Mouse (Mus musculus) kidney, postnatal 0 days (tissue): ENCODE data around the gene Fbll1. TPM values are rescaled to one million over a fixed set of nuclear protein-coding genes. Genes with fewer than 3 reads are reported as not detected.

Source experiments
- ATAC-seq: fragments of 200-750 bp; cut with Nextera tagmentation; replicated peaks from 2 replicates; pipeline ENCODE4 v1.8.0; 2017; ENCODE audit warnings: low read depth, moderate number of reproducible peaks, moderate TSS enrichment, moderate library complexity; ENCODE audit not compliant: low FRiP score
- DNase-seq: peaks from one replicate; pipeline ENCODE4 v3.0.0-alpha.2; 2016; ENCODE audit warnings: low spot score
- H3K27ac ChIP-seq: fragments of 300-500 bp; sonication (generic); 2 replicates; pipeline ENCODE4 v1.5.1; 2014; ENCODE audit warnings: mild to moderate bottlenecking
- H3K27me3 ChIP-seq: fragments of 300-500 bp; sonication (generic); 2 replicates; pipeline ENCODE4 v1.6.1; 2014; ENCODE audit warnings: low read length, mixed read lengths; ENCODE audit not compliant: insufficient read depth
- H3K36me3 ChIP-seq: fragments of 300-500 bp; sonication (generic); 2 replicates; pipeline ENCODE4 v1.6.1; 2014; ENCODE audit warnings: low read length, mixed read lengths; ENCODE audit not compliant: insufficient read depth
- H3K4me1 ChIP-seq: fragments of 300-500 bp; sonication (generic); replicated peaks from 2 replicates; pipeline ENCODE4 v1.6.1; 2014; ENCODE audit warnings: antibody characterized with exemption, low read length, mixed read lengths; ENCODE audit not compliant: insufficient read depth
- H3K4me2 ChIP-seq: fragments of 300-500 bp; sonication (generic); 2 replicates; pipeline ENCODE4 v1.6.1; 2014; ENCODE audit warnings: mild to moderate bottlenecking, low read length, moderate library complexity, mixed read lengths
- H3K4me3 ChIP-seq: fragments of 300-500 bp; sonication (generic); replicated peaks from 2 replicates; pipeline ENCODE4 v1.5.1; 2014; ENCODE audit warnings: low read depth, low read length
- H3K9ac ChIP-seq: fragments of 300-500 bp; sonication (generic); 2 replicates; pipeline ENCODE4 v1.6.1; 2014; ENCODE audit warnings: low read depth, low read length
- H3K9me3 ChIP-seq: fragments of 300-500 bp; sonication (generic); replicated peaks from 2 replicates; pipeline ENCODE4 v1.6.1; 2016; ENCODE audit warnings: low read length, inconsistent platforms, mixed read lengths
- CTCF ChIP-seq: IDR thresholded peaks from 2 replicates; pipeline ENCODE4 v1.5.1; 2016; ENCODE audit warnings: antibody characterized with exemption, low read depth, mild to moderate bottlenecking, moderate library complexity
- WGBS: fragments of 180-500 bp; shearing (Covaris S2); extraction: QIAGEN DNeasy Blood & Tissue Kit; methylation state at CpG from one replicate; pipeline ENCODE4 v1.1.7; 2014; 5-methylcytosine and 5-hydroxymethylcytosine counted together
- microRNA counts: library from miRNA; unstranded; fragments of <30 nt; microRNA quantifications from one replicate; lab custom pipeline; 2015
- microRNA-seq: library from miRNA; unstranded; fragments of <30 nt; microRNA quantifications from one replicate; pipeline ENCODE4, GENCODE M21; 2016
- polyA plus RNA-seq: library from polyadenylated mRNA; unstranded; fragments of >200 nt; fragmentation: Nextera tagmentation; extraction: Ambion mirVana; gene quantifications from 2 replicates; pipeline ENCODE4 v1.2.1, GENCODE M21; 2015

Gene Fbll1
- polyA plus RNA-seq, 1 experiment from 2014 or later: not detected

DNA sequence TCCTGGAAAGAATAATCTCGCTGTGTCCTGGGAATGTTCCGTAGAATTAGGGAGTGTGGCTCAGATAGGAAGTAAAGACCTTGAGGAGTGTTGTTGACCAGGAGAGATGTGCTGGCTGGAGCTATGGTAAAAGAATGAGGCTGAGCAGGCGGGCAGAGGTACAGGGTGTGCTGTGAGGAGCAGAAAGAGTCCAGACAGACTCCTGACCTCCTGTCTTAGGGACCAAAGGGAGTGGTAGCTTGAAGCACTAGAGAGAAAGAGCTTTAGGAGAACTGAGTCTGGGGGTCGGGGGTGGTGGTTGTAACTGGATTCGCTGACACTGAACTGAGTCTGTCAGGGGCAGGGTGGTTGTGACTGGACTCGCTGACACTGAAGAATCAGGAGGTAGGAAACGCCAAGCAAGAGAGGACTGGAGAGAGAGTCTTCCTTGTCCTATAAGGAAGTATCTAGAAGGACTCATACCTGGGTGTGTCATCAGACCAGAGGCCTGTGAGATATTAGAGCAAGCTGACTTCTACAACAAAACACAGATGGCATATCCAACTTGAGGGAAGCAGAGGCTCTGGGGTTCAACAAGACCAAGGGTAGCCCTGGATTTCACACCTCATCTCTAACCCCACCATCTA lies 38.6 kb downstream of the Fbll1 start:
- ATAC-seq: no peak
- Histone ChIP-seq H3K9me3 (no peaks in the 10 kb centered on the region), H3K4me1 (no peaks in the 10 kb centered on the region), H3K27ac (no peak overlapping the region), H3K4me3 (no peak overlapping the region), H3K36me3 (no peaks in the 10 kb centered on the region), H3K27me3 (no peaks in the 10 kb centered on the region), H3K9ac (no peak overlapping the region), H3K4me2 (no peak overlapping the region)
- no peak for TF ChIP-seq CTCF
- WGBS: 80% methylated on average over 7 of the region's 7 CpGs
- no peak for DNase-seq

DNA sequence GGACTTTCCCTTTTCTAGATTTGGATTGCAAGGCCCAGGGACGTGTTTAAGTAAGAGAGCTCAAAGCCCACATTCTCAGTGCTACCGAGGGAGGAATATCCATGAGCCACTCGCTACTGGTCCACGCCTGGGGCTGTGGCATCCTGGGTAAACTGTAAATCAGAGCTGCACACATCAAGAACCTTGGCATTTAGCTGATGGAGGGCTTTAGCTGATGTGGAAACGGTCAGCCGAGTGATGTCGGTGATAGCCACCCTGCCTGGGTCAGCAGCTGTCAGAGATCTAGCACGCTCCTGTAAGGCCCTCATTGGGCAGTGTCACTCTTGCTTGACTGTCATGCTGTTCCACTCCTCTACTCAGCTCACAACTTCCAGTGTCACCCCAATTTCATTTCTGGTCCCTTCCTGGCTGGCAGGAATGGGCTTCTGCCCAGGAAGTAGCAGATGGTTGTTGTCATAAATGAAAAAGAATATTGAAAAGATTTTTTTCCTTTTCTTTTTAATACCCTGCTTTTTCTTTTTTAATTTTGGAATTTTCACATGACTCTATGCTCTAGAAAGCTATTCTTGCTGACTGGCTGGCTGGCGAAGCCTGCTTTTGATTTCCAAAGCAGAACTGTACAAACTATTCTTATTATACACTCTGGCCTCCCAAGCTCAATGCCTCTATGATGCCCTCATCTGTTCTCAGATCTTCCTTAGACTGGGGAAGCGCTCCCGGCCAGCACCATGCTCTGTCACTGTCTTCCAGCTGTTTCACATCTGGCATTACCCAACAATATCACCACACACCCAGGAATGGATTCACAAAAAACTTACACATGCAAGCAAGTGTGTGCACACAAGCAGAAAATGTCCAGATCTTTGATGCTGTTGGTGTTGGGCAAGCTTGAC lies 42.0 kb downstream of the Fbll1 start:
- 59% methylated on average over 11 of the region's 11 CpGs for WGBS
- H3K27ac ChIP-seq: no peak overlapping the region
- no peaks in the 10 kb centered on the region for H3K36me3 ChIP-seq
- no peaks in the 10 kb centered on the region for H3K27me3 ChIP-seq
- no peak for TF ChIP-seq CTCF
- H3K4me1 ChIP-seq: no peaks in the 10 kb centered on the region
- H3K9me3 ChIP-seq: no peaks in the 10 kb centered on the region
- ATAC-seq: no peak
- H3K4me3 ChIP-seq: no peak overlapping the region
- no peak for DNase-seq
- H3K4me2 ChIP-seq: no peak overlapping the region
- H3K9ac ChIP-seq: no peak overlapping the region

DNA sequence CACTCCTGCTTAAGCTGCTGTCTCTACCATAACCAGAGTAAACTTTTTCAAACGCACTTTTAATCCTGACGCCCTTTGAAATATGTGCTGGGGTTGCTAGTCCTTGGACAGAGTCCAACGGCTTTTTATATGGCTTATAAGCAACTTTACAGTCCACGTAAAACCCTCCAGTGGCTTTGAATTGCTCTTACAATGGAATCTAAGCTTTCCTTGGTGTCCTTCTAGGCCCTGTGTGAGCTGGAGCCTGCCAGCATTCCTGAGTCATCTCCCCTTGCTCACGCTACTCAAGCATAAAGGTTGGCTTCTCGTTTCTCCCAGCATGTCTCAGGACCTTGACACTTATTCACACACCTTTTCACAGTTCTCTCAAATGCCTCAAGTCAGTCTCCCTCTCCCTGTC lies 43.1 kb downstream of the Fbll1 start:
- WGBS: 12% methylated on average over 6 of the region's 6 CpGs
- TF ChIP-seq CTCF: no peak
- H3K27ac ChIP-seq: no peak overlapping the region
- H3K4me3 ChIP-seq: no peak overlapping the region
- ATAC-seq (no peak), DNase-seq (peak; percentile 28)
- H3K4me2 ChIP-seq: no peak overlapping the region
- no peak overlapping the region for H3K9ac ChIP-seq
- H3K27me3 ChIP-seq: no peaks in the 10 kb centered on the region
- H3K36me3 ChIP-seq: no peaks in the 10 kb centered on the region
- no peaks in the 10 kb centered on the region for H3K4me1 ChIP-seq
- H3K9me3 ChIP-seq: no peaks in the 10 kb centered on the region

GRCm38 (mm10) chr11:35754906-35755418 lies 43.7 kb downstream of the Fbll1 start:
- Histone ChIP-seq H3K27ac (no peak overlapping the region), H3K4me3 (no peak overlapping the region), H3K27me3 (no peaks in the 10 kb centered on the region), H3K36me3 (no peaks in the 10 kb centered on the region), H3K9me3 (no peaks in the 10 kb centered on the region), H3K4me1 (no peaks in the 10 kb centered on the region), H3K9ac (no peak overlapping the region), H3K4me2 (no peak overlapping the region)
- WGBS: 87% methylated on average over 4 of the region's 4 CpGs
- TF ChIP-seq CTCF: no peak
- ATAC-seq (no peak), DNase-seq (no peak)

DNA sequence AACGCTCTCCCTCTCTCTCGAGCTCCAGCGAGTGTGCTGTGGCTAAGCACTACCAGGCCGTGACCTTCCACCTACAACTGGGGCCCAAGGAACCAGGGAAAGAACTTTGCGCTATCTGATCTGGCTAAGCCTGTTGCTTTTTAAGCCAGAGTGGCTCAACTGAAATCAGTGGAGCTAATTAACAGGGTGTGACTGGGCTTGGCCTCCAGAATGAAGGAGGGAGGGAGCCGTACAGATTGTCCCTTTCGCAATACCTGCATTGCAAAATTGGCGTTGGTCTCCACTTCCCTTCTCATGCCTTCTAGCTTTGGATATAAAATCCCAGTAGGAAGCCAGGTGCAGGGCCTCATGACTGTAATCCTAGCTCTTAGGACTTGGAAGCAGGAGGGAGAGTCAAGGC lies 48.1 kb downstream of the Fbll1 start:
- DNase-seq: peak; percentile 57
- H3K27ac ChIP-seq: no peak overlapping the region
- H3K9me3 ChIP-seq: no peaks in the 10 kb centered on the region
- H3K4me2 ChIP-seq: no peak overlapping the region
- peak; percentile 76 for ATAC-seq
- WGBS: 36% methylated on average over 8 of the region's 8 CpGs
- H3K27me3 ChIP-seq: no peaks in the 10 kb centered on the region
- no peak overlapping the region for H3K9ac ChIP-seq
- no peak overlapping the region for H3K4me3 ChIP-seq
- H3K4me1 ChIP-seq: no peaks in the 10 kb centered on the region
- no peaks in the 10 kb centered on the region for H3K36me3 ChIP-seq
- no peak for TF ChIP-seq CTCF

MicroRNAs within 50 kb of the gene (microRNA counts, 519-probe panel; counts per million panel counts)
- microRNA mmu-miR-103 (lab: Ali Mortazavi, UCI): 6,079 counts per million, percentile 90 among the panel's probes with 10 or more counts

Small RNAs within 50 kb of the gene (microRNA-seq; reads per million reads assigned to microRNA genes)
- 4.0 reads per million, percentile 12 among the genes with 10 or more reads in this experiment for gene Mir103-1

Other genes starting within 250 kb of the Fbll1 start
- 12.8 and 13.3 TPM in 2 replicates for gene Pank3, start 29.4 kb downstream of the Fbll1 start, polyA plus RNA-seq
- 67.9 and 72.1 TPM in 2 replicates for gene Rars, start 35.6 kb upstream of the Fbll1 start, polyA plus RNA-seq
- 15.6 and 20.4 TPM in 2 replicates for gene Wwc1, start 181.6 kb upstream of the Fbll1 start, polyA plus RNA-seq